In the genomic region with DNA sequence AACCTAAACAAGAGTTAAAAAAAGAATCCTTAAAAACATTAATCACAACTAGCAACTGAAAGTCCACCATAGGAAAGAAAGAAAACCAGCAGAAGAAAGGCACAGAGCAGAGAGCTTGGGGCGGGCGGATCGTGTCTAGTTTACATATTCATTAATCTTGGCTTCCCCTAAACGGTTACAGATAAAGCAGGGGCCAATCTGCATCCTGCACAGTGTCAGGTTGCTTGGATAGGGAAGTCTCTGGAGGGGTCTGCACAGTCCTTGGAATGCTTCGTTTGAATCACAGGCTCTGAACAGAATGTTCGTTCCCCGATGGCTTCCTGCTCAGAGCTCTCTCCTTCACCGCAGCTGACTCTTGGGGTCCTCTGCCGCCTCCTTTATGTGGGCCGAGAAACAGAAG, we compare ENCODE assay signal across 11 mouse cellular contexts. TPM values are rescaled to one million over a fixed set of nuclear protein-coding genes. Genes with fewer than 3 reads are reported as not detected.
DNase-seq lines count a peak whose midpoint lies in the region; ATAC-seq lines count a peak whose summit lies in the region.
"Had no signal": no experiment of that assay in that cellular context is flagged by ENCODE, and none has a peak within 500 bp of the region (broad histone marks: within the 10 kb centered on the region; RNA-seq: fewer than 3 reads in every experiment).

No protein-coding gene starts in this region.

- H3K36me3 ChIP-seq in kidney, embryonic 15.5 days: no peaks in the 10 kb centered on the region
- no peaks in the 10 kb centered on the region for H3K36me3 ChIP-seq in embryonic facial prominence, embryonic 13.5 days
- H3K36me3 ChIP-seq in stomach, embryonic 14.5 days (ENCODE audit: control insufficient read depth, insufficient read depth, low read length): no peaks in the 10 kb centered on the region
- H3K36me3 ChIP-seq: liver, embryonic 13.5 days had no signal

- peak overlapping the region; percentile 37 for H3K4me2 ChIP-seq in kidney, embryonic 15.5 days
- H3K4me2 ChIP-seq in embryonic facial prominence, embryonic 13.5 days: peak overlapping the region; percentile 20; the same call in 1 of the 2 replicates
- peak overlapping the region; percentile 28 for H3K4me2 ChIP-seq in stomach, embryonic 14.5 days (replicated peaks; ENCODE audit: low read depth, low read length)
- H3K4me2 ChIP-seq: liver, embryonic 13.5 days had no signal

- 14% methylated on average over 10 of the region's 10 CpGs for WGBS in kidney, embryonic 15.5 days
- 18% methylated on average over 10 of the region's 10 CpGs for WGBS in embryonic facial prominence, embryonic 13.5 days
- WGBS in stomach, embryonic 14.5 days: 8% methylated on average over 10 of the region's 10 CpGs

- peak; percentile 66; the same call in 1 of the 2 replicates for ATAC-seq in kidney, embryonic 15.5 days (replicated peaks; ENCODE audit: low FRiP score)
- no peak for ATAC-seq in embryonic facial prominence, embryonic 13.5 days (ENCODE audit: insufficient number of reproducible peaks, insufficient read depth, low FRiP score, low TSS enrichment, low read depth)
- ATAC-seq in stomach, embryonic 14.5 days (ENCODE audit: insufficient number of reproducible peaks, insufficient read depth, low FRiP score, low read depth): peak; percentile 82

- peaks cover 14% of the 10 kb centered on the region for H3K4me1 ChIP-seq in kidney, embryonic 15.5 days
- peaks cover 23% of the 10 kb centered on the region for H3K4me1 ChIP-seq in embryonic facial prominence, embryonic 13.5 days
- peaks cover 6% of the 10 kb centered on the region for H3K4me1 ChIP-seq in stomach, embryonic 14.5 days (ENCODE audit: control insufficient read depth, insufficient read depth, low read length)

- peak overlapping the region; percentile 2; the same call in 1 of the 2 replicates for H3K27ac ChIP-seq in kidney, embryonic 15.5 days
- no peak overlapping the region for H3K27ac ChIP-seq in embryonic facial prominence, embryonic 13.5 days
- peak overlapping the region; percentile 39; the same call in 1 of the 2 replicates for H3K27ac ChIP-seq in stomach, embryonic 14.5 days (ENCODE audit: low read length)
- H3K27ac ChIP-seq: liver, embryonic 13.5 days had no signal

- no peak overlapping the region for H3K9ac ChIP-seq in kidney, embryonic 15.5 days
- H3K9ac ChIP-seq in embryonic facial prominence, embryonic 13.5 days: no peak overlapping the region
- H3K9ac ChIP-seq in stomach, embryonic 14.5 days (replicated peaks; ENCODE audit: low read depth, low read length): no peak overlapping the region
- H3K9ac ChIP-seq: liver, embryonic 13.5 days had no signal

- no peaks in the 10 kb centered on the region for H3K9me3 ChIP-seq in kidney, embryonic 15.5 days (replicated peaks)
- no peaks in the 10 kb centered on the region for H3K9me3 ChIP-seq in embryonic facial prominence, embryonic 13.5 days
- H3K9me3 ChIP-seq in stomach, embryonic 14.5 days (ENCODE audit: control insufficient read depth, low read depth, low read length): no peaks in the 10 kb centered on the region
- H3K9me3 ChIP-seq: liver, embryonic 13.5 days had no signal

- no peak overlapping the region for H3K4me3 ChIP-seq in kidney, embryonic 15.5 days (replicated peaks)
- H3K4me3 ChIP-seq in embryonic facial prominence, embryonic 13.5 days: no peak overlapping the region
- H3K4me3 ChIP-seq in stomach, embryonic 14.5 days (ENCODE audit: low read depth, low read length): no peak overlapping the region
- H3K4me3 ChIP-seq: liver, embryonic 13.5 days had no signal

- H3K27me3 ChIP-seq in kidney, embryonic 15.5 days: no peaks in the 10 kb centered on the region
- H3K27me3 ChIP-seq in embryonic facial prominence, embryonic 13.5 days: no peaks in the 10 kb centered on the region
- no peaks in the 10 kb centered on the region for H3K27me3 ChIP-seq in stomach, embryonic 14.5 days (ENCODE audit: control insufficient read depth, insufficient read depth, low read length)

- no peak for DNase-seq in kidney, postnatal 10 days
- peak; percentile 38 for DNase-seq in R1 (ENCODE audit: low read depth, low spot score)
- DNase-seq in left cerebral cortex, adult 8-10 months (ENCODE audit: low spot score in 2 of 2): no peak
- no peak for DNase-seq in layer of hippocampus, postnatal 14 days (ENCODE audit: low spot score in 2 of 2)
- no peak for DNase-seq in adrenal gland, postnatal 4 days (ENCODE audit: low spot score in 2 of 2)
- DNase-seq: cerebellum, postnatal 14 days; kidney, postnatal 25 days; liver, embryonic 13.5 days had no signal

RNA-seq across cellular contexts. Expression of a gene that starts 24.7 kb away (rescaled TPM):
- 9.2 and 9.7 TPM in 2 replicates for polyA plus RNA-seq in kidney, embryonic 15.5 days (2015; fragmentation: Nextera tagmentation; extraction: Ambion mirVana)
- 8.2 and 8.9 TPM in 2 replicates for polyA plus RNA-seq in embryonic facial prominence, embryonic 13.5 days (2015; fragmentation: Nextera tagmentation; extraction: Ambion mirVana)
- 8.2 and 11.0 TPM in 2 replicates for polyA plus RNA-seq in stomach, embryonic 14.5 days (2014; fragmentation: Nextera tagmentation; extraction: Ambion mirVana)
- 10 to 100 TPM; 89.3 to 99.2 (median 94.1) TPM for total RNA-seq in left cerebral cortex, adult 8-10 months (2022)
- 10 to 100 TPM; 63.4 to 68.6 TPM for total RNA-seq in layer of hippocampus, postnatal 14 days (2021)
- total RNA-seq in adrenal gland, postnatal 4 days (2021): 10 to 100 TPM; 38.3 to 44.4 TPM
